Mouse (Mus musculus) MEL (cell line): ENCODE results near the gene Krtap19-3.

Experiments
- BHLHE40 ChIP-seq: IDR thresholded peaks from 2 replicates; pipeline ENCODE4 v1.6.1; 2012; ENCODE audit warnings: low read depth, mild to moderate bottlenecking, inconsistent platforms, low read length, improper control_type of control experiment, borderline replicate concordance
- CTCF ChIP-seq, 3 experiments: IDR thresholded peaks in 2 of 3; conservative IDR thresholded peaks in 1 of 3; 2 replicates each; pipeline ENCODE4 v1.5.1; 2011 to 2012; ENCODE audit warnings: low read length in 3 of 3, low read depth in 2 of 3, mild to moderate bottlenecking in 2 of 3, improper control_type of control experiment in 1 of 3, inconsistent platforms in 1 of 3, mixed read lengths in 1 of 3, moderate library complexity in 1 of 3; ENCODE audit not compliant: control insufficient read depth in 1 of 3, insufficient read depth in 1 of 3, poor library complexity in 1 of 3, severe bottlenecking in 1 of 3
- EP300 ChIP-seq, 2 experiments: IDR thresholded peaks; 2 replicates each; pipeline ENCODE4 v1.6.1; 2011; ENCODE audit warnings: improper control_type of control experiment in 2 of 2, low read length in 2 of 2, low read depth in 1 of 2, mild to moderate bottlenecking in 1 of 2
- HCFC1 ChIP-seq: IDR thresholded peaks from 2 replicates; pipeline ENCODE4 v1.6.1; 2012; ENCODE audit warnings: low read depth, mild to moderate bottlenecking, inconsistent platforms, low read length, improper control_type of control experiment, moderate library complexity
- JUND ChIP-seq: IDR thresholded peaks from 2 replicates; pipeline ENCODE4 v1.6.1; 2011; ENCODE audit warnings: low read depth, mild to moderate bottlenecking, improper control_type of control experiment, low read length
- MXI1 ChIP-seq: IDR thresholded peaks from 2 replicates; pipeline ENCODE4 v1.6.1; 2011; ENCODE audit warnings: mild to moderate bottlenecking, low read depth, low read length, improper control_type of control experiment
- MYC ChIP-seq: IDR thresholded peaks from 2 replicates; pipeline ENCODE4 v1.6.1; 2011; ENCODE audit warnings: low read depth, mild to moderate bottlenecking, low read length, improper control_type of control experiment, moderate library complexity
- POLR2A ChIP-seq, 2 experiments: IDR thresholded peaks; 2 replicates each; pipeline ENCODE4 v1.6.1; 2011 to 2012; ENCODE audit warnings: low read length in 2 of 2, mild to moderate bottlenecking in 2 of 2, control low read depth in 1 of 2, improper control_type of control experiment in 1 of 2, low read depth in 1 of 2, moderate library complexity in 1 of 2; ENCODE audit not compliant: control insufficient read depth in 1 of 2, insufficient read depth in 1 of 2, poor library complexity in 1 of 2
- POLR2AphosphoS2 ChIP-seq: IDR thresholded peaks from 2 replicates; pipeline ENCODE4 v1.6.1; 2011; ENCODE audit warnings: low read length, improper control_type of control experiment
- UBTF ChIP-seq: IDR thresholded peaks from 2 replicates; pipeline ENCODE4 v1.6.1; 2012; ENCODE audit warnings: low read depth, mild to moderate bottlenecking, inconsistent platforms, low read length, improper control_type of control experiment, moderate library complexity, borderline replicate concordance; ENCODE audit not compliant: insufficient read depth
- USF2 ChIP-seq, 2 experiments: IDR thresholded peaks; 2 replicates each; pipeline ENCODE4 v1.6.1; 2011 to 2012; ENCODE audit warnings: improper control_type of control experiment in 2 of 2, low read length in 2 of 2, borderline replicate concordance in 1 of 2, inconsistent platforms in 1 of 2, low read depth in 1 of 2, mild to moderate bottlenecking in 1 of 2; ENCODE audit not compliant: insufficient read depth in 1 of 2
- ZC3H11A ChIP-seq: IDR thresholded peaks from 2 replicates; pipeline ENCODE4 v1.6.1; 2012; ENCODE audit warnings: low read depth, mild to moderate bottlenecking, inconsistent platforms, low read length, improper control_type of control experiment

DNA sequence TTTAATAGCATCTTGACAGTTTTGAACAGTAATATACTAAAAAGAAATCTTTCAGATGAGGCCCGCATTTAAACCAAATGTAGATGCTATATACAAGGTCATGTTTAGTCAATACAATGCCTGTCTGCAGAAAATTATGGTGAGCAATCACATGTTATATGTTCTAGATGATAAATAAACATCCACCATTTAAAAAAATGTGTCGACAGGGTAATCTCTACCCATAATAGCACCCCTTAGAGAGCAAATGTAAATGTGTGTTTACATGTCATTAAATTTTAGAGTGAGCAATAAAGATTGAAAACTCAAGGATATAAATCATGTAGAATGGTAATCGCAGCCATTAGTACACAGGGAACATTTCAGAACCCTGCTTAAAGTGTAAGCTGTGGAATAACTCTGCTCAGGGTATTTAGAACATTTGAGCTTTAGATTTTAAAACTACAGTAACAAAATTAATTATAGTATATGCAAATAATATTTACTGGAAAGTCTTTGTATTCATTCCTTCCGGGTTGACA, 12.9 kb downstream of the Krtap19-3 start:
- TF ChIP-seq POLR2AphosphoS2 (no peak), USF2 (IDR thresholded peaks at IDR 0.05; ENCODE audit: borderline replicate concordance in 1 of 2, insufficient read depth in 1 of 2, low read depth in 1 of 2, low read length in 2 of 2) (no peak), BHLHE40 (no peak), CTCF (IDR thresholded peaks at IDR 0.05 in 2 of 3, conservative IDR thresholded peaks at IDR 0.05 in 1 of 3; ENCODE audit: control insufficient read depth in 1 of 3, insufficient read depth in 1 of 3, low read depth in 2 of 3, low read length in 3 of 3, poor library complexity in 1 of 3, severe bottlenecking in 1 of 3) (no peak), JUND (no peak), HCFC1 (no peak), MYC (no peak), UBTF (no peak), POLR2A (IDR thresholded peaks at IDR 0.05; ENCODE audit: control insufficient read depth in 1 of 2, insufficient read depth in 1 of 2, low read depth in 1 of 2, low read length in 2 of 2, poor library complexity in 1 of 2) (no peak), MXI1 (no peak), EP300 (IDR thresholded peaks at IDR 0.05; ENCODE audit: low read depth in 1 of 2, low read length in 2 of 2) (no peak), ZC3H11A (no peak)
